Mouse (Mus musculus) ES-E14 (cell line): ENCODE measurements around the gene Acvr1c. TPM values are rescaled to one million over a fixed set of nuclear protein-coding genes. Genes with fewer than 3 reads are reported as not detected.

Experiments
- DNase-seq: peaks from one replicate; pipeline ENCODE4 v3.0.0-alpha.2; 2013; ENCODE audit warnings: low read depth, low spot score
- H3K27ac ChIP-seq: 2 replicates; pipeline ENCODE4 v1.5.1; 2012; ENCODE audit warnings: low read depth, mild to moderate bottlenecking, low read length, moderate library complexity, mixed read lengths; ENCODE audit not compliant: poor library complexity, insufficient read depth, severe bottlenecking
- H3K36me3 ChIP-seq: 2 replicates; pipeline ENCODE4 v1.6.1; 2012; ENCODE audit warnings: mild to moderate bottlenecking, low read length, moderate library complexity, mixed read lengths; ENCODE audit not compliant: control insufficient read depth, poor library complexity, insufficient read depth, severe bottlenecking
- H3K4me1 ChIP-seq, 2 experiments: fragments of 150-350 bp in 1 of 2; sonication (generic) in 1 of 2; 2 replicates each; pipeline ENCODE4 v1.6.1; 2012; ENCODE audit warnings: low read length in 2 of 2, mild to moderate bottlenecking in 1 of 2, mixed read lengths in 1 of 2; ENCODE audit not compliant: control insufficient read depth in 2 of 2, insufficient read depth in 2 of 2, poor library complexity in 1 of 2
- H3K4me3 ChIP-seq, 2 experiments: fragments of 150-350 bp in 1 of 2; sonication (generic) in 1 of 2; 2 replicates each; pipeline ENCODE4 v1.5.1; 2012; ENCODE audit warnings: low read length in 2 of 2, low read depth in 1 of 2, mild to moderate bottlenecking in 1 of 2, mixed read lengths in 1 of 2; ENCODE audit not compliant: insufficient read depth in 1 of 2, poor library complexity in 1 of 2, severe bottlenecking in 1 of 2
- H3K9ac ChIP-seq: 2 replicates; pipeline ENCODE4 v1.6.1; 2012; ENCODE audit warnings: low read depth, mild to moderate bottlenecking, low read length, mixed read lengths; ENCODE audit not compliant: poor library complexity, insufficient read depth, severe bottlenecking
- H3K9me3 ChIP-seq: fragments of 150-350 bp; sonication (generic); 2 replicates; pipeline ENCODE4 v1.6.1; 2012; ENCODE audit warnings: low read depth, mild to moderate bottlenecking, low read length; ENCODE audit not compliant: control insufficient read depth, insufficient read depth
- CHD2 ChIP-seq: IDR thresholded peaks from 2 replicates; pipeline ENCODE4 v1.6.1; 2014; ENCODE audit warnings: mild to moderate bottlenecking, low read depth, low read length, inconsistent platforms
- HCFC1 ChIP-seq: IDR thresholded peaks from 2 replicates; pipeline ENCODE4 v1.6.1; 2012; ENCODE audit warnings: low read length, inconsistent platforms, borderline replicate concordance; ENCODE audit not compliant: insufficient read depth
- MAFK ChIP-seq: IDR thresholded peaks from 2 replicates; pipeline ENCODE4 v1.6.1; 2014; ENCODE audit warnings: mild to moderate bottlenecking, low read depth, low read length, inconsistent platforms; ENCODE audit not compliant: insufficient read depth
- ZC3H11A ChIP-seq: IDR thresholded peaks from 2 replicates; pipeline ENCODE4 v1.6.1; 2012; ENCODE audit warnings: low read depth, mild to moderate bottlenecking, inconsistent platforms, low read length, borderline replicate concordance
- ZNF384 ChIP-seq: IDR thresholded peaks from 2 replicates; pipeline ENCODE4 v1.6.1; 2012; ENCODE audit warnings: low read depth, low read length, inconsistent platforms
- in situ Hi-C, 2 experiments: fragments of 600-800 bp; cut with MboI; formaldehyde crosslinking; loops; one replicate each; pipeline ENCODE4 v1.15.1; 2025; ENCODE audit warnings: low sequenced_read_pairs in 2 of 2, inconsistent platforms in 1 of 2; ENCODE audit not compliant: unreplicated experiment in 2 of 2
- total RNA-seq: library from RNA; depleted of rRNA; stranded (reverse); fragments of 300-350 nt; gene quantifications from 2 replicates; pipeline ENCODE4 v1.2.3, GENCODE M21; 2012

Acvr1c gene
- total RNA-seq, 1 experiment, result not detected

- in situ Hi-C loops, result no loop called here
- no peak for DNase-seq
- no peak overlapping the region for H3K9ac ChIP-seq
- TF ChIP-seq ZNF384, result no peak
- TF ChIP-seq MAFK, result no peak
- TF ChIP-seq HCFC1, result no peak
- no peak for TF ChIP-seq ZC3H11A
- no peak for TF ChIP-seq CHD2
- H3K9me3 ChIP-seq, result no peaks in the 10 kb centered on the region
- H3K4me1 ChIP-seq, result no peaks in the 10 kb centered on the region
- H3K36me3 ChIP-seq, result no peaks in the 10 kb centered on the region
- no peak overlapping the region for H3K27ac ChIP-seq
- no peak overlapping the region for H3K4me3 ChIP-seq
Measured at GRCm38 (mm10) chr2:58379475-58379874, 21.8 kb upstream of the Acvr1c start.

GRCm38 (mm10) chr2:58377417-58378130, 19.9 kb upstream of the Acvr1c start:
- no peaks in the 10 kb centered on the region for H3K4me1 ChIP-seq
- H3K9me3 ChIP-seq, result no peaks in the 10 kb centered on the region
- TF ChIP-seq ZNF384 (no peak), MAFK (no peak), HCFC1 (no peak), CHD2 (no peak), ZC3H11A (no peak)
- no peak for DNase-seq
- in situ Hi-C loops, result no loop called here
- H3K4me3 ChIP-seq, result no peak overlapping the region
- H3K27ac ChIP-seq, result no peak overlapping the region
- H3K9ac ChIP-seq, result no peak overlapping the region
- H3K36me3 ChIP-seq, result no peaks in the 10 kb centered on the region

DNA sequence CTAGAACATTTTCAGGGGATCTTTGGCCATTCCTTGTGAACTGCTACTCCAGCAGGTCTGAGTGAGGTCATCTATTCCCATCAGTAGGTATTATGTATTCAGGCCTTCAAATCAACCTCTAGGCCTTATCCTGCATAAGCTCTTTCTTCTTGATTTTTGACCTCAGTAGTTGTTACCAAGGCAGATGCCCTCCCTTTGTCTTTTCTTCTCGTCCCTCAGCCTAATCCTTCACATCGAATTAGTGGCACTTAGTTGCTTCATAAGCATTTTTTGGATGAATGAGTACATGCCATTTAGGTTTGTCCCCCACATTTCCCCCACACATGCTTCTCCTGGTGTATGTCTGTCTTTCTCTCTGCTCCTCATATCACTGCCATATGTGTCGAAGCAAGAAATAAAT, 8.5 kb upstream of the Acvr1c start:
- in situ Hi-C loops, result no loop called here
- no peak for DNase-seq
- H3K27ac ChIP-seq, result no peak overlapping the region
- H3K4me1 ChIP-seq, result no peaks in the 10 kb centered on the region
- no peaks in the 10 kb centered on the region for H3K9me3 ChIP-seq
- no peak overlapping the region for H3K9ac ChIP-seq
- no peak for TF ChIP-seq MAFK
- TF ChIP-seq ZNF384, result no peak
- TF ChIP-seq ZC3H11A, result no peak
- TF ChIP-seq HCFC1, result no peak
- no peak for TF ChIP-seq CHD2
- H3K36me3 ChIP-seq, result no peaks in the 10 kb centered on the region
- H3K4me3 ChIP-seq, result no peak overlapping the region

GRCm38 (mm10) chr2:58361361-58362046, 3.8 kb upstream of the Acvr1c start:
- Histone ChIP-seq H3K4me3 (no peak overlapping the region), H3K9me3 (no peaks in the 10 kb centered on the region), H3K9ac (no peak overlapping the region), H3K27ac (no peak overlapping the region), H3K4me1 (peaks cover 0 to 3% of the 10 kb centered on the region in 2 experiments; a peak in 1 of 4 replicates), H3K36me3 (no peaks in the 10 kb centered on the region)
- no peak for DNase-seq
- in situ Hi-C loops, result no loop called here
- TF ChIP-seq ZNF384 (no peak), CHD2 (no peak), ZC3H11A (no peak), MAFK (no peak), HCFC1 (no peak)

GRCm38 (mm10) chr2:58358132-58358460, 401 bp upstream of the Acvr1c start:
- Histone ChIP-seq H3K4me1 (peaks cover 0 to 3% of the 10 kb centered on the region in 2 experiments; a peak in 1 of 4 replicates), H3K27ac (no peak overlapping the region), H3K9ac (no peak overlapping the region; the same call in 1 of the 2 replicates), H3K4me3 (peak overlapping the region; percentile 66 to 76; a peak in 3 of 4 replicates), H3K36me3 (no peaks in the 10 kb centered on the region), H3K9me3 (no peaks in the 10 kb centered on the region)
- no peak for DNase-seq
- TF ChIP-seq MAFK, result no peak
- TF ChIP-seq CHD2, result no peak
- no peak for TF ChIP-seq HCFC1
- no peak for TF ChIP-seq ZC3H11A
- TF ChIP-seq ZNF384, result no peak
- in situ Hi-C loops, result no loop called here
